Comparison of ENCODE assay signal across 8 mouse cellular contexts in the genomic region with DNA sequence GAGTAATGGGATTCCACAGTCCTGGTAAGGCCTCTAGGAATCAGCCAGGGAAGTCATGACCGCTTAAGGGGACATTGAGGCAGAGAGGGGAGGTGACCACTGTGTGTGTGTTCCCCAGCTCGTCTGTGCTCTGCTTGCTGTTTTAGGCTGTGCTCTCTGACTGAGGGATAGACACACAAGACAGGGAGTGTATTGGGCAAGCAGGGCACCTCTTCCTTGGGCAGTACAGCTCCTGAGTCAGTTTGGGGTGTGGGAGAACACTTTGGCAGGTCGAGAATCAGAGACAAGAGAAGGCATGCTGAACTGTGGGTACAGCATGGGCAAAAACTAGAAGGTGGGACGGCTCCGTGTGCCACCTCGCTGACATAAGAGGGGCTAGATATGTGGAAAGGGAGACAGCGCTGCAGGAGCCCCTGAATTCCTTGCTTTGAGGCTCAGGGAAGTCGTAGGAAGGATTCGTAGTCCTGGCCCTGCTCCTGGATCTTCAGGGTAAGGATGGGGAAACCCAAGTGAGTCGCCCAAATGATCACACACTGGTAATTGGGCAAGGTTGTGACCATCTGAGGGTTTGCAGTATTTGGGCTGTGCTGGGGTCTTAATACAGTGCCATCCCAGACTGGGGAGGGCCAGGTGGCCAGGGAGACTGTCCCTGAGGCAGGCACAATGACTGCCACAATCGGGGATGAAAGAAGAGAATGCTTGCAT. TPM values are rescaled to one million over a fixed set of nuclear protein-coding genes. Genes with fewer than 3 reads are reported as not detected.
DNase-seq lines count a peak whose midpoint lies in the region; ATAC-seq lines count a peak whose summit lies in the region.

No protein-coding gene starts in this region.

- peak; percentile 37 for DNase-seq in CD4-positive, CD25-positive, alpha-beta regulatory T cell, adult 2 months (ENCODE audit: low read depth, low spot score)
- no peak for DNase-seq in neural tube, embryonic 11.5 days (ENCODE audit: low spot score)
- DNase-seq in neural tube, embryonic 10.5 days (ENCODE audit: extremely low spot score, low spot score): no peak
- no peak for DNase-seq in embryo, embryonic 9.5 days (ENCODE audit: extremely low spot score)

- no peak for ATAC-seq in CD4-positive, CD25-positive, alpha-beta regulatory T cell, adult 4 months
- ATAC-seq in neural tube, embryonic 11.5 days (ENCODE audit: insufficient read depth, low FRiP score, low TSS enrichment): no peak
- ATAC-seq in limb, embryonic 12.5 days (ENCODE audit: insufficient number of reproducible peaks, insufficient read depth, low FRiP score, low TSS enrichment, low read depth): no peak
- no peak for ATAC-seq in stomach, embryonic 15.5 days (ENCODE audit: insufficient read depth, low FRiP score, low read depth)
- ATAC-seq in inflammation-experienced regulatory T-cells, adult 6 months: no peak

- peak overlapping the region; percentile 66 for H3K4me2 ChIP-seq in neural tube, embryonic 11.5 days (ENCODE audit: low read depth)
- peak overlapping the region; percentile 89 for H3K4me2 ChIP-seq in limb, embryonic 12.5 days
- H3K4me2 ChIP-seq in stomach, embryonic 15.5 days: peak overlapping the region; percentile 76

- no peaks in the 10 kb centered on the region for H3K9me3 ChIP-seq in neural tube, embryonic 11.5 days (ENCODE audit: control insufficient read depth, low read length)
- no peaks in the 10 kb centered on the region for H3K9me3 ChIP-seq in limb, embryonic 12.5 days
- H3K9me3 ChIP-seq in stomach, embryonic 15.5 days: no peaks in the 10 kb centered on the region

- H3K27ac ChIP-seq in neural tube, embryonic 11.5 days (ENCODE audit: low read depth, low read length): no peak overlapping the region
- no peak overlapping the region for H3K27ac ChIP-seq in limb, embryonic 12.5 days
- no peak overlapping the region for H3K27ac ChIP-seq in stomach, embryonic 15.5 days

- peaks cover 10% of the 10 kb centered on the region; the same call in 1 of the 2 replicates for H3K27me3 ChIP-seq in neural tube, embryonic 11.5 days (ENCODE audit: control insufficient read depth, insufficient read depth, low read length)
- peaks cover 33% of the 10 kb centered on the region for H3K27me3 ChIP-seq in limb, embryonic 12.5 days
- no peaks in the 10 kb centered on the region for H3K27me3 ChIP-seq in stomach, embryonic 15.5 days (replicated peaks)

- no peak overlapping the region; the same call in 1 of the 2 replicates for H3K4me3 ChIP-seq in neural tube, embryonic 11.5 days (ENCODE audit: low read depth, low read length)
- H3K4me3 ChIP-seq in limb, embryonic 12.5 days (replicated peaks): peak overlapping the region; percentile 55
- peak overlapping the region; percentile 58 for H3K4me3 ChIP-seq in stomach, embryonic 15.5 days (replicated peaks)

- WGBS in neural tube, embryonic 11.5 days: 74% methylated on average over 11 of the region's 11 CpGs
- 73% methylated on average over 11 of the region's 11 CpGs for WGBS in limb, embryonic 12.5 days
- 70% methylated on average over 11 of the region's 11 CpGs for WGBS in stomach, embryonic 15.5 days

- no peaks in the 10 kb centered on the region for H3K36me3 ChIP-seq in neural tube, embryonic 11.5 days (ENCODE audit: control insufficient read depth, insufficient read depth, low read length)
- no peaks in the 10 kb centered on the region for H3K36me3 ChIP-seq in limb, embryonic 12.5 days
- H3K36me3 ChIP-seq in stomach, embryonic 15.5 days: no peaks in the 10 kb centered on the region

- H3K9ac ChIP-seq in neural tube, embryonic 11.5 days (ENCODE audit: low read length): no peak overlapping the region
- H3K9ac ChIP-seq in limb, embryonic 12.5 days (replicated peaks): peak overlapping the region; percentile 66; the same call in 1 of the 2 replicates
- no peak overlapping the region for H3K9ac ChIP-seq in stomach, embryonic 15.5 days

- H3K4me1 ChIP-seq in neural tube, embryonic 11.5 days (ENCODE audit: control insufficient read depth, insufficient read depth, low read length): peaks cover 3% of the 10 kb centered on the region; the same call in 1 of the 2 replicates
- peaks cover 16% of the 10 kb centered on the region for H3K4me1 ChIP-seq in limb, embryonic 12.5 days (replicated peaks)
- H3K4me1 ChIP-seq in stomach, embryonic 15.5 days: peaks cover 18% of the 10 kb centered on the region; the same call in 1 of the 2 replicates

RNA-seq across cellular contexts. Expression of gene Il4ra, which starts 1.1 kb away (rescaled TPM):
- polyA plus RNA-seq in CD4-positive, CD25-positive, alpha-beta regulatory T cell, adult 4 months (2017; shearing (Covaris generic)): 100 to 1,000 TPM; 102 to 165 TPM
- 3.3 and 4.5 TPM in 2 replicates for polyA plus RNA-seq in neural tube, embryonic 11.5 days (2014; fragmentation: Nextera tagmentation; extraction: Ambion mirVana)
- polyA plus RNA-seq in limb, embryonic 12.5 days (2016; fragmentation: Nextera tagmentation; extraction: Ambion mirVana): 4.6 and 4.8 TPM in 2 replicates
- polyA plus RNA-seq in stomach, embryonic 15.5 days (2015; fragmentation: Nextera tagmentation; extraction: Ambion mirVana): 9.5 and 10.1 TPM in 2 replicates
- polyA plus RNA-seq in inflammation-experienced regulatory T-cells, adult 6 months (2017; shearing (Covaris generic)): 10 to 100 TPM; 37.9 to 62.8 (median 54.6) TPM

RNA-seq across cellular contexts. Expression of gene Il21r, which starts 50.2 kb away (rescaled TPM):
- 100 to 1,000 TPM in 1 of 2 experiments, 10 to 100 TPM in 1; 99.5 to 157 TPM for polyA plus RNA-seq in CD4-positive, CD25-positive, alpha-beta regulatory T cell, adult 4 months (2017; shearing (Covaris generic))
- 0.25 and 0.42 TPM in 2 replicates for polyA plus RNA-seq in neural tube, embryonic 11.5 days (2014; fragmentation: Nextera tagmentation; extraction: Ambion mirVana)
- 0.20 and 0.54 TPM in 2 replicates for polyA plus RNA-seq in limb, embryonic 12.5 days (2016; fragmentation: Nextera tagmentation; extraction: Ambion mirVana)
- 0.57 and 0.65 TPM in 2 replicates for polyA plus RNA-seq in stomach, embryonic 15.5 days (2015; fragmentation: Nextera tagmentation; extraction: Ambion mirVana)
- polyA plus RNA-seq in inflammation-experienced regulatory T-cells, adult 6 months (2017; shearing (Covaris generic)): 10 to 100 TPM; 68.7 to 92.3 (median 73.8) TPM

Comparison
In these comparisons a context has a peak if more than half of its experiments do, and no peak if none do; other contexts are left out.
1. RNA of gene Il21r, which starts 50.2 kb away (polyA plus RNA-seq): 99.5 to 157 TPM in CD4-positive, CD25-positive, alpha-beta regulatory T cell, adult 4 months and 68.7 to 92.3 TPM in inflammation-experienced regulatory T-cells, adult 6 months; 0.57 to 0.65 TPM in stomach, embryonic 15.5 days, 0.25 to 0.42 TPM in neural tube, embryonic 11.5 days and 0.20 to 0.54 TPM in limb, embryonic 12.5 days; every median in the first group is over 10 times any median in the second.
2. Peak in every context shown above with its lines, with median percentiles within 50 percentile points of each other: H3K4me2 ChIP-seq.